Mouse (Mus musculus): Measurements from ENCODE around the gene Gm21887. TPM values are rescaled to one million over a fixed set of nuclear protein-coding genes. Genes with fewer than 3 reads are reported as not detected.
"Not testable (repeated sequence)": the region's sequence is repeated elsewhere in the genome, so short reads cannot be mapped to it uniquely, and the experiment has no call there.

Gm21887 gene
- 66.4 and 85.9 TPM in 2 replicates for polyA plus RNA-seq (2015; fragmentation: Nextera tagmentation; extraction: Ambion mirVana)

GRCm38 (mm10) chrX:170009016-170009750, at the start of gene Gm21887:
Gm21887 (plus strand) TSS chrX:170009659.
- Histone ChIP-seq H3K27ac (replicated peaks) (peak within 1 kb of the TSS; percentile 74), H3K9me3 (replicated peaks) (peaks cover 18% of the 10 kb centered on the region), H3K4me2 (peak within 1 kb of the TSS; percentile 63), H3K4me3 (replicated peaks) (peak within 1 kb of the TSS; percentile 66), H3K36me3 (replicated peaks) (peaks cover 19% of the 10 kb centered on the region), H3K9ac (peak within 1 kb of the TSS; percentile 69)
- not testable (repeated sequence) for H3K27me3 ChIP-seq; H3K4me1 ChIP-seq (replicated peaks)
- WGBS (ENCODE audit: insufficient replicate concordance) = 62% methylated on average over 116 of the region's 118 CpGs
- peak; percentile 66 for ATAC-seq (ENCODE audit: insufficient read depth)

- H3K4me3 ChIP-seq (replicated peaks) = no peak overlapping the region
- H3K27ac ChIP-seq (replicated peaks) = no peak overlapping the region
- ATAC-seq (ENCODE audit: insufficient read depth) = no peak
- no peak overlapping the region for H3K4me2 ChIP-seq
- 68% methylated on average over 1 of the region's 1 CpGs for WGBS (ENCODE audit: insufficient replicate concordance)
- no peak overlapping the region for H3K9ac ChIP-seq
- H3K27me3 ChIP-seq = no peaks in the 10 kb centered on the region
- no peaks in the 10 kb centered on the region for H3K9me3 ChIP-seq (replicated peaks)
- no peaks in the 10 kb centered on the region for H3K4me1 ChIP-seq (replicated peaks)
- H3K36me3 ChIP-seq (replicated peaks) = peaks cover 23% of the 10 kb centered on the region
Measured at GRCm38 (mm10) chrX:169969337-169969736, 40.1 kb upstream of the Gm21887 start.

GRCm38 (mm10) chrX:169969765-169970164, 39.7 kb upstream of the Gm21887 start:
- not testable (repeated sequence) for ATAC-seq (ENCODE audit: insufficient read depth); H3K27ac ChIP-seq (replicated peaks); H3K9ac ChIP-seq; H3K9me3 ChIP-seq (replicated peaks); H3K4me2 ChIP-seq; H3K4me3 ChIP-seq (replicated peaks); H3K27me3 ChIP-seq; H3K4me1 ChIP-seq (replicated peaks)
- WGBS (ENCODE audit: insufficient replicate concordance) = 65% methylated on average over 3 of the region's 3 CpGs
- H3K36me3 ChIP-seq (replicated peaks) = peaks cover 23% of the 10 kb centered on the region

GRCm38 (mm10) chrX:169970546-169970945, 38.9 kb upstream of the Gm21887 start:
- not testable (repeated sequence) for H3K4me1 ChIP-seq (replicated peaks); H3K4me3 ChIP-seq (replicated peaks); ATAC-seq (ENCODE audit: insufficient read depth); H3K27me3 ChIP-seq; H3K9me3 ChIP-seq (replicated peaks); H3K9ac ChIP-seq; H3K27ac ChIP-seq (replicated peaks); H3K4me2 ChIP-seq
- H3K36me3 ChIP-seq (replicated peaks) = peaks cover 23% of the 10 kb centered on the region
- 74% methylated on average over 7 of the region's 7 CpGs for WGBS (ENCODE audit: insufficient replicate concordance)

- not testable (repeated sequence) for H3K4me1 ChIP-seq (replicated peaks); H3K9me3 ChIP-seq (replicated peaks); H3K4me3 ChIP-seq (replicated peaks); ATAC-seq (ENCODE audit: insufficient read depth); H3K27ac ChIP-seq (replicated peaks); H3K4me2 ChIP-seq; H3K27me3 ChIP-seq; H3K9ac ChIP-seq
- H3K36me3 ChIP-seq (replicated peaks) = peaks cover 23% of the 10 kb centered on the region
- 71% methylated on average over 6 of the region's 6 CpGs for WGBS (ENCODE audit: insufficient replicate concordance)
Measured at GRCm38 (mm10) chrX:169971562-169971961, 37.9 kb upstream of the Gm21887 start.

- H3K4me2 ChIP-seq; H3K4me1 ChIP-seq (replicated peaks); ATAC-seq (ENCODE audit: insufficient read depth); H3K27me3 ChIP-seq; H3K27ac ChIP-seq (replicated peaks); H3K9me3 ChIP-seq (replicated peaks); H3K4me3 ChIP-seq (replicated peaks); H3K9ac ChIP-seq: not testable (repeated sequence)
- WGBS (ENCODE audit: insufficient replicate concordance) = 62% methylated on average over 2 of the region's 2 CpGs
- peaks cover 26% of the 10 kb centered on the region for H3K36me3 ChIP-seq (replicated peaks)
Measured at GRCm38 (mm10) chrX:169972131-169972530, 37.3 kb upstream of the Gm21887 start.

GRCm38 (mm10) chrX:169972791-169973494, 36.5 kb upstream of the Gm21887 start:
- not testable (repeated sequence) for H3K27me3 ChIP-seq; H3K9me3 ChIP-seq (replicated peaks); H3K4me2 ChIP-seq; H3K27ac ChIP-seq (replicated peaks); H3K9ac ChIP-seq; ATAC-seq (ENCODE audit: insufficient read depth); H3K4me1 ChIP-seq (replicated peaks); H3K4me3 ChIP-seq (replicated peaks)
- WGBS (ENCODE audit: insufficient replicate concordance) = 51% methylated on average over 6 of the region's 6 CpGs
- peaks cover 28% of the 10 kb centered on the region for H3K36me3 ChIP-seq (replicated peaks)

- not testable (repeated sequence) for H3K27me3 ChIP-seq; H3K4me2 ChIP-seq; H3K9ac ChIP-seq; H3K4me3 ChIP-seq (replicated peaks); H3K27ac ChIP-seq (replicated peaks); H3K9me3 ChIP-seq (replicated peaks); ATAC-seq (ENCODE audit: insufficient read depth); H3K4me1 ChIP-seq (replicated peaks)
- peaks cover 33% of the 10 kb centered on the region for H3K36me3 ChIP-seq (replicated peaks)
- WGBS (ENCODE audit: insufficient replicate concordance) = 49% methylated on average over 3 of the region's 3 CpGs
Measured at GRCm38 (mm10) chrX:169973806-169974205, 35.7 kb upstream of the Gm21887 start.

GRCm38 (mm10) chrX:169974456-169974855, 35.0 kb upstream of the Gm21887 start:
- not testable (repeated sequence) for H3K9ac ChIP-seq; H3K9me3 ChIP-seq (replicated peaks); H3K4me1 ChIP-seq (replicated peaks); H3K27me3 ChIP-seq; H3K4me3 ChIP-seq (replicated peaks); H3K27ac ChIP-seq (replicated peaks); H3K4me2 ChIP-seq
- H3K36me3 ChIP-seq (replicated peaks) = peaks cover 35% of the 10 kb centered on the region
- WGBS (ENCODE audit: insufficient replicate concordance) = 53% methylated on average over 4 of the region's 4 CpGs
- ATAC-seq (ENCODE audit: insufficient read depth) = peak; percentile 25; the same call in 1 of the 2 replicates

GRCm38 (mm10) chrX:169974974-169975373, 34.5 kb upstream of the Gm21887 start:
- H3K4me2 ChIP-seq; H3K4me3 ChIP-seq (replicated peaks); H3K9ac ChIP-seq; H3K9me3 ChIP-seq (replicated peaks); ATAC-seq (ENCODE audit: insufficient read depth); H3K4me1 ChIP-seq (replicated peaks); H3K27me3 ChIP-seq; H3K27ac ChIP-seq (replicated peaks): not testable (repeated sequence)
- WGBS (ENCODE audit: insufficient replicate concordance) = 64% methylated on average over 6 of the region's 6 CpGs
- peaks cover 35% of the 10 kb centered on the region for H3K36me3 ChIP-seq (replicated peaks)

GRCm38 (mm10) chrX:169975681-169976131, 33.8 kb upstream of the Gm21887 start:
- not testable (repeated sequence) for H3K9me3 ChIP-seq (replicated peaks); H3K27ac ChIP-seq (replicated peaks); H3K4me2 ChIP-seq; H3K9ac ChIP-seq; H3K4me3 ChIP-seq (replicated peaks); H3K4me1 ChIP-seq (replicated peaks); H3K27me3 ChIP-seq; ATAC-seq (ENCODE audit: insufficient read depth)
- H3K36me3 ChIP-seq (replicated peaks) = peaks cover 38% of the 10 kb centered on the region
- WGBS (ENCODE audit: insufficient replicate concordance) = 49% methylated on average over 3 of the region's 3 CpGs
